Mouse (Mus musculus): ENCODE results near the gene Gm4297.
"Not testable (repeated sequence)": the region's sequence is repeated elsewhere in the genome, so short reads cannot be mapped to it uniquely, and the experiment has no call there.

The Gm4297 gene

GRCm38 (mm10) chrX:24574795-24575194 is at the start of gene Gm4297:
Gm4297 (minus strand) TSS chrX:24574895.
- DNase-seq (ENCODE audit: low spot score in 2 of 2), result not testable (repeated sequence)

Measured in right cerebral cortex, adult 2 months (tissue).